Mouse (Mus musculus) hematopoietic stem cell, adult 5-6 weeks (primary cell): ENCODE results near the gene Tnr. TPM values are rescaled to one million over a fixed set of nuclear protein-coding genes. Genes with fewer than 3 reads are reported as not detected.

Source experiments
- ATAC-seq, 2 experiments: fragments of 125-278 bp in 1 of 2; replicated peaks in 1 of 2; 2 replicates each; pipeline ENCODE4 v1.8.0; 2016 to 2017; ENCODE audit warnings: inconsistent platforms in 2 of 2, mild to moderate bottlenecking in 2 of 2, moderate number of reproducible peaks in 2 of 2, low read depth in 1 of 2, moderate TSS enrichment in 1 of 2; ENCODE audit not compliant: low FRiP score in 2 of 2, poor library complexity in 2 of 2, severe bottlenecking in 2 of 2, insufficient read depth in 1 of 2, low TSS enrichment in 1 of 2
- total RNA-seq: library from RNA; stranded (forward); fragments of 172-1452, 232-1000 nt; gene quantifications from 2 replicates; pipeline ENCODE4 v1.2.3, GENCODE M21; 2017

Gene Tnr
- total RNA-seq, 1 experiment from 2014 or later, result not detected

DNA sequence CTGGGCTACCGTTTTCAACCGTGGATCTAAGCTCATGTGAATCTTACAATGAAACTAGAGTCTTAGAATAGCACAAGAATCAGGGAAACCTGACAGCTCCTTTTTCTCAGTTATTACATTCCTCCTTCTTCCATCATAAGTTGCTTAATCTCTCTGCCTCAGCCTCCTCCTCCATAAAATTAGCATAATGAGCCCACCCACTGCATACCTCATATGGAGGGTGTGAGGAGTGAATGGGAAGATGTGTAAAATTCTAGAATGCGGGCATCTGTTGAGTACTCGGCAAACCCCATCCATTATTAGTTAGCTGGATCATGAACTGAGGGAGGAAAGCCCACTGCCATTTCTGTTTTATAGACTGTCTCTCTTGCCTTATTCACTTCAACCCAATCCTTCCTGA, 141.4 kb downstream of the Tnr start:
- ATAC-seq, result no peak

DNA sequence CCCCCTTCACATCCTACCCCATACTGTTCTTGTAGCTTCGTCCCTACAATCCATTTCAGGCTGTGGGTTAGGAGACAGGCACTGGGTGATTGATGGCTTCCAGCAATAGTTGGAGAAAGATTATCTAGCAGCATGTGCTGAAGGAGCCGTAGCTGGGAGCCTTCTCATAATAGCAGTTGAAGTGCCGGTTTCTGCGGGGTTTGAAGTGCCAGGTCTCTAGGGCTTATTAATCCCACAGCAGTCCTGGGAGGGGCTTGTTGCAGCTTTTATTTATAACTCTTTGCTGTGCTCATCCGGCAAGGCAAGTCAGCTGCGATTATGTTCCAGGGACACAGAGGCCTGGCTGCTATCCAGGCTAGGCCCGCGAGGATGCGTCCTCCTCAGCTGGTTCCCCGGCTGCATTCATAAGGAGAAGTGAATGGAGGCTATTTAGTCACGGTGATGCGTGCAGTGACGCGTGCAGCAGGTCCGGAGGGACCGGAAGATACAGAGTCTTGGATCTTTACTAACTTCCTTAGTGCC, 147.1 kb downstream of the Tnr start:
- no peak for ATAC-seq

DNA sequence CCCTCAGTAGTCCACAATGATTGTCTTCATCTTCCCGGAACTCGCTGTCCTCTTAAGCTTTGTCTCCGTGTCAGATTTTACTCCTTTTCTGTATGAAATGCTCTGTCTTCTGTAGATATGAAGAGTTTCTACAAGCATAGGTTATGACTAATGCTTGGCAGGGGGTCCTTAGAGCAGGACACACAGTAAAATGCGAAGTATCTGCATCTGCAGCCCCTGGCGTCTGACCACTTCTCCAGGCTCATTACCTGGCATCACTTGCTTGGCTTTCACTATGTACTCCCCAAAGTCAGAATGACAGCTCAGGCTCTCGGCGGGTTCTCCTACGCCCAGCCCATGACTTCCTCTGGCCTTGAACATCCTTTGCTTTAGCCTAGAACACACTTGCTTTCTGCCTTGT, 147.6 kb downstream of the Tnr start:
- ATAC-seq, result no peak

DNA sequence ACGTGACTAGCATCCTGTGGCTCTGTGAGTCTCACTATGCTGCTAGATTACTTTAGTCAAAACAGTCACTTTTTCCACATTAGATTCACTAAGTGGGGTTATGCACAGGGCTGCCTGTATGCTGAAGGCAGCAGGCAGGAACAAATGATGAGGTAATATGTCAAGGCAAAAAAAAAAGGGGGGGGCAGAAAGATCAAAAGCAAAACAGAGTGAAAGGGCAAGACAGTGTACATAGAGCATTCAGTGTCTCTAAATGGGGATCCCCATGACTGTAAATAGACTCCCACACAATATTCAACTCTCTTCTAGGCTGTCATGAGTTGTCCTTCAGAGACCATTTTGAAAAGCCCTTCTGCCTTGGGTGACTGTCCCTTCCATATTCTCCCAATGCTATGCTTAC, 150.7 kb downstream of the Tnr start:
- no peak for ATAC-seq

DNA sequence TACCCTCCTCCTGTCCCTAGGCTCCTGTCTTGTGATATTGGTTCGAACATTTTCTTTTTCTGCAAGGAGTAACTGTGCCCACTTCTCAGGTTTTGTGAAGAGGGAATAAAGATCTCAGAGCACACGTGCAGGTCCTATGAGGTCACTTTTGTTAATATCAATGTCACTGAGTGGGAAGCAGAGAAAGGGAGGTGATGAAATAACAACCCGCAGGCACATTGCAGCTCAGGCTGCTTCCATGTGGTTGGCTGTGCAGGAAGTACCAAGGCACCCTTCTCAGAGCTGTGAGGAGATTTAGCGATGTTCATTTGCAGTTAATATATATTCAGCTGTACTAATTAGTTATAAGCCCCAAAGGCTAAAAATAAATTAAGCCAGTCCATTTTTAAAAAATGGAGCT, 151.9 kb downstream of the Tnr start:
- no peak for ATAC-seq

DNA sequence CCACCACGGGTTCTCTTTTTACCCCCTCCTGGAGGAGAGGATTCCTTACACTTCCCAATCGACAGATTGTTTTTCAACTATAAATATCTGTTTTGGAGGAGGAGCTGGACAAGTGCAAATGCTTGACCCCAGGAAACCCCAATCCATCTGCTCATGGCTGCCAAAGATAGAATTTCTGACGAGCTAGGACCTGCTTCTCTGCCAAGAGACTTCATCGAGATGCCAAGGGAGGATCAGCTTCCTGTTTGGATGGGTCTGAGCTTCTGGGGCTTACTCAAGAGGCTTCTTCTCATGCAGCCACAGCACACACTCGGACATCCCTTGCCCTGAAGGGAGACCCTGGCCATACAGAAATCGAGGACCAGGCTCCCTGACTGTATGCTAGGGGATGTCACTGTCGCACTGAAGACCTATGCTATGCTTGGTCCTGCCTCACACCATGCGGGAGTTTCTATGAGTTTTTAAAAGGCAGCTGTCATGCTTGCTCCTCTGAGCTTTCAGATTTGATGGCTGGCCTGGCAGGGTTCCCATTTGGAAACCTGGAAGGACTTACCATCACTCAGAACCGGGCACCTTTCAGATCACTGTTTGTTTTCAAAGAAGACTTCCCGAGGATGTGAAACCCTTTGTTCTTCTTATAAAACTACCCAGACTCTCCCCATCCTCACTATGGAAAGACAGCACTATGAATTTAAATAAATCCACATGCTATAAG, 154.8 kb downstream of the Tnr start:
- no peak for ATAC-seq

DNA sequence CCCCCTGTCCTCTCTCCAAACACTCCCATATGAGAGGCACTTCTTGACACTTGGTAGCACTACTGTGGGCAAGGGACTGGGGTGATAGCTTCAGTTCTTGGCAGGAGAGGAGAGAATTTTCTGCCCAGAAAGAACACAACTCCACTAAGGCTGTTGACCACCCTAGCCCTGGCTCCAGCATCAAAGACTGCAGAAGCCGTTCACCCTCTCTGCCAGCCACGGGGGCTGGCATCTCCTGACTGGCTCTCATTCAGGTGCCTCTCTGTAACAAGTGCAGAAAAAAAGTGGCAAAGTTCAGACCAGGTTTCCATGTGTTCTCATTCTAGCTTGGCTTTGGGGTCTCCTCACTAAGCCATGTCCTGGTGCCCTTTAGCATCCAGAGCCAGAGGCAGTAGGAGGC, 157.7 kb downstream of the Tnr start:
- no peak for ATAC-seq

DNA sequence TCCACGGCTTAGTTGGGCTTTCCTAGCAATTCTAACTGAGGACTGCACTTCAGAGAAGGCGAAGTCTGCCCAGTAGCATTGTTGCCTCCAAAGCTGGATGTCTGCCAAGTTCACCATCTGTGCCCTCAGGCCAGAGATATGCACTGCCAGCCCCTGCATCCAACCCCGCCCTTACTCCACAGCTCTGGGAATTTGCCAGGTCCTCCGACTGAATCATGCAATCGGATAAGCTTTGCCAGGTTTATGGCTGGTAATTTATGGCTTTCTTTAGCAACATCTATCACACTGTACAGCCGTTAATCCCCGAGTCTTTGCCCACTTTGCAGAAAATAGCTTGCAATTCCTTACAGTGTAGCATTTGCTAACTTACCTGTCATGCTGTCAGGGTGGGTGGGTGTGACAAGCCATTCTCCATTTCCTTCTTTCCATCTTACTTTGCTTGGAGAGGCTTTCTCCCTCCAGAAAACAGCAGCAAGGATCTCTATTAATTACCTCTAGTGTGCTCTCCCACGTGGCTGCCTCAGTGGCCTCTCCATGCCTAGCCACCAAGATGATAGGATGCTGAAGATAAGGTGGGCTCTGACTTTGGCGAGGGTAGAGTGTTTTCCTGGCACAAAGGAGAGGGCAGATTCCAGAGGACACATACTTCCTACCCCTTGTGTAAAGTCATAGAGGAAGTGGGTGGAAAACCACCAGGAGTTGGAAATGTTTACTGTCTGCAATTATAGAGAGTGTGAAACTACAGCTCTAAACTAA, 163.1 kb downstream of the Tnr start:
- peak; percentile 90 for ATAC-seq

DNA sequence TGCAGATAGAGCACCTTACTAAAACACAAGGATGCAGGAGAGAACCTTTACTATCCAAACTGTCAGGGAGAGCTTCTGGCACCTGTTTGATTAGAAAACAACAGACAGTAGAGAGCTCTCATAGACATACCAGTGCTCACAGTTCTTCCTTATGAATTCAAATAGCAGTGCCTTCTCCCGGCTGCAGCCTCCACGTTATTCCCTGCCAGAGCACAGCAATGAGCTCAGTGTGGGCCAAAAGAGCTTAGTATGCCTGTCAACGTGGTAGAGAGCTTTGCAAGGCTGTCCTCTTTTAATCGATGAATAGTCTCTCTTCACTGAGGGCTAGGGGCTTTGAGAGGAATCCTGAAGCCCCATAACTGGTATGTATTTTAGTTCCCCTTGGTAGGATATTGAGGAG, 173.1 kb downstream of the Tnr start:
- ATAC-seq, result no peak

DNA sequence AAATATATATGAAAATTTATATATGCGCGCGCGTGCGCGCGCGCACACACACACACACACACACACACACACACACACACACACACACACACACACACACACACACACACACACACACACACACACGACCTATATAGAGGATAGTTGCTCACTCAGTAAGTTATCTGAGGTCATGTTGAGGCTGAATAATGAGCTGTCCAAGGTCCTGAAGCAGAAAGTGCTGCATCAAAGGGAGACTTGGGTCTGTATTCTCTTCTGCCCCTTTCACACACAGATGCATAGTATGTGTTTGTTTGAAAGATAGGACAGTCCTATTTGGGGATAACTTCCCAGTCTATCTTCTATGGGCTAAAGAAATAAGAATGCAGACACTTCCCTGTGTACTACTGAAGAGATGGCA, 178.5 kb downstream of the Tnr start:
- no peak; a peak in 1 of 4 replicates for ATAC-seq

DNA sequence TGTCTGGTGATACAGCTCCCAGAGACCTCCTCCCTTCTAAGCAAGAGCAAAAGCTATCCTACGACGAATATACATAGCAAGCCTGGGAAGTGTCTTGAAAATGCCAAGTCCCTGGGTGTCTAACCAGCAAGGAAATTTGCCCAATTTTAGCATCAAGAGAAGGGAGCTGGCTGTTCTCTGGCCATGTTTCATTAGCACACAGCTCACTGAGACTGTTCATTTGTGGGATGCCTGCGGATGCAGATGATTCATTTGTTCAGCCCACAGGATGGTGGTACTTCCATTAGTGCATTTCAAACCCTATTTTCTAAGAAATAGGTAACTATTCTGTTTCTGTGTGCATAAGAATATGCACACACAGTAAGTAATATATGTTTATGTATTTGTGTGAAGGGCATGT, 181.4 kb downstream of the Tnr start:
- ATAC-seq, result no peak

DNA sequence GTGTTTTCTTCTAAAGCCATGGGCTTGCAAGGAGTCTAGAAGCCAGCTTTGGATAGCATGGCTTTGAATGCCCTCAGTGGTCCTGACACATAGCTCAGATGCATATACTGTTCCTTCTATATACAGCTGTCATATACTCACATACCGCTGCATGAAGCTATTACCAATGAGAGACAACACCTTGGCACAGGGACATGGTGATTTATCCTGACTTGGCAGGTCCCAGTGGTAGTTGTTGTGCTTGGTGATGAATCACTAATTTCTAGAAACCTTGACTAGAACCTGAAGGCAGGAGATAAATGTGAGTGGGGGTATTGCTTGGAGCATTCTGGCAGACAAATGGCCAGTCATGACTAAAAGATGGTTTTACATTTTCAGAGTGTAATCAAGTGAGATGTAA, 192.7 kb downstream of the Tnr start:
- ATAC-seq, result no peak

DNA sequence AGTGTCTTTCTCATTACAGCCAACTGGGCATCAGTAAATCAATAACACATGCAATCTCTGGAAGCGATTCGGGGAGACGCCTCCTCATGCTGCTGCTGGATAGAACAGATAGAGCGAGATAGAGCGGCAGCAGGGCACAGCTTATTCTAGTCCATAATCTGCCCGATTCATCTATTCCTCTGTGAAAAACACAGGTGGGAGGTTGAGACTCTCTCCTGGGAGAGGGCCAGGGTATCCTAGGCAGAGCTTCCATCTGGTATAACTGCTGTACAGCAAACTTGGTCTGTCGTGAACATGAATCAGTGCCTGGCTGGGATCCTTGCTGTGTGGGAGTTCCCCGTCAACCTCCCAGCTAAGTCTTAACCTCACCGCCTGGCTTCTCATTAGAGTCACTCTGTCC, 193.4 kb downstream of the Tnr start:
- no peak for ATAC-seq

DNA sequence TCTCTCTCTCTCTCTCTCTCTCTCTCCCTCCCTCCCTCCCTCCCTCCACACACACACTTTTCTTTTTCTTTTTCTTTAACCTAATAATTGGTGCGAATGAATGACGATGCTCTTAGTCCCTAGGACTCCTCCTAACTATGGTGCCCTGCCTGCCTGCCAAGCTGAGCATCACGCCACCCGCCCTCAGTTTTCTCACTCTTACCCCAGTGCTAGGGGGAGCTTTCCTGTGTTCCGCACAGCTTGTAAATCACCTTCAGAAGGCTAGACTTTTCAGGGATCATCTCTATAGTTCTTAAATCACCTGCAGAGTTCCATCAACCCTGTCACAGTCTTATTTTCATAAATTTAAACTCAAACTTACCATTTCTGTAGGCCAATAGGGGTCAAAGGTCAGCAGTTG, 200.2 kb downstream of the Tnr start:
- no peak for ATAC-seq

DNA sequence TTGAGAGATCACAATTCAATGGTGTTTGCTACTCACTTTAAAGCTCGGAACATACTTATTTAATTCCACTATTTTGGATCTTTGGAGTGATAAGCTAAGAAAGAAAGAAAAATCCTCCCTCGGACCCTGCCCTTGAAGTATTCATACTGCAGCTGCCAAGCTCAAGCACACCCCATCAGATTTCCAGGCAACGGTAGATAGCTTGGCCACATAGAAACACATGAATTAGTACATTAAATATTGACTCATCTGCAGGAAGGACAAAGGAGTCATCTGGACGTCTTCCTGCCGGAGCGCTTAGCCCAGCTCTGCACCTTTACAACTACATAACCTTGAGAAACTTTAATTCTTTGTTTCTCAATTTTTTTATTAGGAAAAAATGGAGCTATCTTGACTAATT, 205.7 kb downstream of the Tnr start:
- ATAC-seq, result no peak

DNA sequence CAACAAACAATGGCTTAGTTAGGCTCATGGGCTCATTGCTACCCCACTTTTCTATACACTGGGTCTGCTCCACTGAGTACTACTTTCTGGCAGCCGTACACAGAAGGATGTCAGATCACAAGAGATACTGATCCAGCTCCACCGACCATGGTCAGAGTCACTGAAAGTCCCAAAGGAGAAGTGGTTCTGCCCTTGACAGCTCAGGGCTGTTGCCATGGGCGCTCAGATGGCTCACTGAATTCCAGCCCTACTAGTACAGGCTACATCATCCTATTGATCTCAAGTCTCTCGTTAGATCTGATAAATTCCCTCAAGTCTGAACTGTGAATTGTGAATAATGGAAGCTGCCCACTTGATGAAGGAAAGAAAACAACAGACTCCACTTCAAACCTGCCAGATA, 207.3 kb downstream of the Tnr start:
- ATAC-seq, result no peak

DNA sequence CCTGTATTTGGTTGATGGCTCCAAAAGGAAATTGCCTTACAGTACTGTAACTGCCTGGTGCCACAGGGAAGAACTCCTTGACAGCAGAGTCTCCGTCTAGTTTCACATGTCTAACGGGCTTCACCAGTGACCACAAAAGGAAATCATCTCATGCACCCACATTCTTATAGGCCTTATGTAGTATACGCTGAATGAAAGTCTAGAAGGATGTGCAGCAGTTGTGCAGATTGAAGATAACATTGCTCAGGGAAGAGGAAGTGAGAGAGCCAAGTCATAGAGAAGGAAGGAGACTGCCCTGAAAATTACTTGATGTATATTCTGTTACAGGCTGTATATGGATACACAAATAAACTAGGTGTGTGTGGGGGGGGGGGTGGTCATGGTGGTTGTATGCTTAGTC, 211.5 kb downstream of the Tnr start:
- ATAC-seq, result peak; percentile 93 to 95

DNA sequence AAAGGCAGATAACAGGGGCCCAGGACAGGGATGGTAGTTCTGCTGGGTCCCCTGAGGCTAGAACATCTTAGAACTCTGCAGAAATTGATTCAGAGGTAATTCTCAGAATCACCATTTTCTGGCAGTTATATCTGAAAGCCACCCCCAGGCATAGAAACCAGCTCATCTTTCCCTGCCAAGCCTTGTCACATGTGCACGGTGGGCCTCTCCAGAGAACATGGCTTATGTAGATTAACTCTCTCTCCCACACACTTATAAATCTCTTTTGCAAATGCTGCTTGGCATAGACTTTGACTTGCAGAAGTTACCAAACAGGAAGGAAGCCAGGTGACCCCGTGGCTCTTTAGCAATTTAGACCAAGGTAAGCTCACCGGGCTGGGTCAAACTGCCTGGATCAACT, 215.9 kb downstream of the Tnr start:
- no peak for ATAC-seq
